Mouse (Mus musculus) left cerebral cortex, adult 2 months (tissue): ENCODE data around the gene Dhrs11. TPM values are rescaled to one million over a fixed set of nuclear protein-coding genes. Genes with fewer than 3 reads are reported as not detected.
A peak's percentile ranks its signal among the peaks of the same experiment; 100 is the strongest.
"Not testable (repeated sequence)": the region's sequence is repeated elsewhere in the genome, so short reads cannot be mapped to it uniquely, and the experiment has no call there.

Experiments used
- DNase-seq, 2 experiments: peaks; one replicate each; pipeline ENCODE4 v3.0.0; 2021 to 2022; ENCODE audit warnings: low spot score in 2 of 2, mixed read lengths in 1 of 2; ENCODE audit errors: extremely low spot score in 1 of 2
- H3K27ac ChIP-seq: fragments of 200-600 bp; 2 replicates; pipeline ENCODE4 v1.8.1; 2022
- H3K4me3 ChIP-seq: fragments of 200-600 bp; 2 replicates; pipeline ENCODE4 v1.8.1; 2022
- CTCF ChIP-seq: fragments of 200-600 bp; IDR thresholded peaks from 2 replicates; pipeline ENCODE4 v1.8.1; 2022; ENCODE audit warnings: antibody characterized with exemption, mild to moderate bottlenecking, moderate library complexity
- intact Hi-C: fragments of 180-260 bp; cut with DNase I; formaldehyde crosslinking; loops from one replicate; pipeline ENCODE4 v1.15.1; 2025
- total RNA-seq, 2 experiments: library from RNA; stranded (reverse); gene quantifications; 2 replicates each; pipeline ENCODE4 v1.2.3; 2021

Gene Dhrs11
- total RNA-seq, 2 experiments from 2014 or later, result 7.2 to 7.8 TPM

- no peak overlapping the region for H3K27ac ChIP-seq
- no peak for TF ChIP-seq CTCF
- no peak for DNase-seq
- intact Hi-C loops, result loop anchor here (2.0 kb wide), 1 partner anchor 22 kb away; no protein-coding TSS in a partner anchor
- no peak overlapping the region for H3K4me3 ChIP-seq
Measured at GRCm38 (mm10) chr11:84855285-84855684, 26.5 kb upstream of the Dhrs11 start.

DNA sequence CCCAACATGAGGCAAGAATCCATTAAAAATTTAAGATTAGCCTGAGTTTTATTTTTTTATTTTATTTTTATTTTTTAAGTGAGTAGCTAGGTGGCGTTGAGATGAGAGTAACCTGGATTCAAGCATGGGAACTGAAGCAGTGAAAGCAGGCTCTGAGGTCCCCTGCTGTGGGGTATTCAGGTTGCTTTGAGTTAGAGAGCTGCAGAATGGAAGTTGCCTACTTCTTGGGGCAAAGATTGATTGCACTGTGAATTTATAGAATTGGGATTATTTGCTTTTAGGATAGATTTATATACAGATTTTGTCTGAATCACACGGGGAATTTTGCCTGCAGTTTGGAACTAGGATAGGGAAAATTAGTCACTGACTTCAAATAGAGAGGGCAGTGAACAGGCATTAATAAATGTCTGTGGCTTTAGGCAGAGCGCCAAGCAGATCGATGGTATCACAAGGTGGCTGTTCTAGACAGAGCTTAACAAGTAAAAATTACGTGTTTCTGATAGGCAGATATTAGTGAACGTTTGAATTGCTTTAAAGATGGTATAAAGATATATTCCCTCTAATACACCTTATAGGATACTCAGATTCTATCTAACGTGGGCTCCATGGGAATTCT, 18.8 kb upstream of the Dhrs11 start:
- H3K27ac ChIP-seq, result no peak overlapping the region
- intact Hi-C loops, result no loop called here
- no peak for TF ChIP-seq CTCF
- H3K4me3 ChIP-seq, result no peak overlapping the region
- DNase-seq, result no peak

DNA sequence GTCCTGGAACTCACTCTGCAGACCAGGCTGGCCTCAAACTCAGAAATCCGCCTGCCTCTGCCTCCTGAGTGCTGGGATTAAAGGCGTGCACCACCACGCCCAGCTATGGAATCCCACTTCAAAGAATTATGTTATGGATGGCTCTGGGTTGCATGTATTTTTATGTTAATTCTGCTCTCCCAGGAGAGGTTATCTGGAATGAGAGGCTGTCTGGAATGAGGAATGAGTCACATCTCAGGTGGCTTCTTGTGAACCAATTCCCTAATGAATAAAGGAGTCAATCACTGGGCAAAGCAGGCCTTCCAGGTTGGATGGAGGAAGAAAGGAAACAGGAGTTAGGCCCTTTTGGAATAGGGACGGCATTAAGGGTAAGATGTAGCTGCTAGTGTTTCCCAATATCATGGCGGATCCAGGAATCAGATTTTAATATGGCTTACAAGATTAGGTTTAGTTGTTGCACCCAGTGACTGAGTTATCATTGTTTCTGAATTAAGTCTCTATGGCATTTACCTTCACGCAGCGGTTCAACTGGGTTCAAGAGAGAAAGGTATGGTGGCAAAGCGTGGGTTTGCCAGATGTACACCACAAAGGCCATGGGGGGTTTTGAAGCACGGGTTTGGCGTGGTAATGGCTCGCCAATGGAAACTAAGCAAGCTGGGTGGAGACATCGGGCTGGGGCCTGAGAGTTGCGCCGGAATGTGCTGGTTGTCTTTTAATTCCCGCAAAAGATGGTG, 18.1 kb upstream of the Dhrs11 start:
- intact Hi-C loops, result no loop called here
- DNase-seq, result no peak
- H3K27ac ChIP-seq, result no peak overlapping the region
- no peak overlapping the region for H3K4me3 ChIP-seq
- TF ChIP-seq CTCF, result no peak

- DNase-seq, result no peak
- intact Hi-C loops, result no loop called here
- peak; percentile 22 for TF ChIP-seq CTCF
Measured at GRCm38 (mm10) chr11:84839330-84839729, 10.5 kb upstream of the Dhrs11 start.

DNA sequence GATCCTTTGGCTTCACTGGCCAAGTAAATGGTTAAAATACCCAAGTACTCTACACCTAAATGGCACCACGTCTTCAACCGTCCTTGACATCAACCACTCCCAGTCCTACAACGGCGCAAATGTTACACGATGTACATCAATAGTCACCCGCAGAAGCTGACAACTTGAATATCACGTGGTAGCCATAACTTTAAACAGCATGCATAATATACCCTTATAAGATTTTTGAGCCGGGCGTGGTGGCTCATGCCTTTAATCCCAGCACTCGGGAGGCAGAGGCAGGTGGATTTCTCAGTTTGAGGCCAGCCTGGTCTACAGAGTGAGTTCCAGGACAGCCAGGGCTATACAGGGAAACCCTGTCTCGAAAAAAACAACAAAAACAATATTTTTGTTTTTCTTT, 701 bp upstream of the Dhrs11 start:
- Histone ChIP-seq H3K4me3 (peak overlapping the region; percentile 66), H3K27ac (peak overlapping the region; percentile 89)
- DNase-seq, intact Hi-C loops: not testable (repeated sequence)

More at GRCm38 (mm10) chr11:84839330-84839729, 10.5 kb upstream of the Dhrs11 start:
- no peak overlapping the region for H3K27ac ChIP-seq
- H3K4me3 ChIP-seq, result no peak overlapping the region

- no peak for TF ChIP-seq CTCF
- peak overlapping the region; percentile 89; the same call in 1 of the 2 replicates for H3K27ac ChIP-seq
- H3K4me3 ChIP-seq, result peak overlapping the region; percentile 66
- intact Hi-C loops, result no loop called here
- DNase-seq, result no peak
Measured at GRCm38 (mm10) chr11:84827901-84828503, 792 bp downstream of the Dhrs11 start.

- no peak overlapping the region for H3K4me3 ChIP-seq
- DNase-seq, result no peak
- intact Hi-C loops, result no loop called here
- no peak for TF ChIP-seq CTCF
- H3K27ac ChIP-seq, result no peak overlapping the region
Measured at GRCm38 (mm10) chr11:84827492-84827891, 1.3 kb downstream of the Dhrs11 start.

DNA sequence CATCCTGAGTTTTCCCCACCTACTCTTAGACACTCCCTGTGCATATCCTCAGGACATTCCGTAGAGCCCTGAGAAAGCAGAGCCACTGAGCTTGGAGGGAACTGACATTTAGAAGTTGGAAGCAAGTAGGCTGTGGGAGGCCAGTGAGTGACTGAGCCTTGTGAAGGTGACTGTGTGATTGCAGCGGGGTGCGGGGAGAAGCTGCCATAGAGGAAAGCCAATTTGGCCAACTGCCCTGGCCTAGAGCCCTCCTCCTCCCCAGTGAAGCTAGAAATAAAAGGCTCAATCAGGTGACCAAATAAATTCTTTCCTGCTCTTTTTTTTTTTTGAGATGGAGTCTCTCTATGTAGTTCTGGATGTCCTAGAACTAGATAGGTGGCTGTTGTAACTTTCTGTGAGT, 2.6 kb downstream of the Dhrs11 start:
- no peak overlapping the region for H3K4me3 ChIP-seq
- intact Hi-C loops, result no loop called here
- peak overlapping the region; percentile 30; the same call in 1 of the 2 replicates for H3K27ac ChIP-seq
- TF ChIP-seq CTCF, result no peak
- peak; percentile 55 to 58 for DNase-seq

DNA sequence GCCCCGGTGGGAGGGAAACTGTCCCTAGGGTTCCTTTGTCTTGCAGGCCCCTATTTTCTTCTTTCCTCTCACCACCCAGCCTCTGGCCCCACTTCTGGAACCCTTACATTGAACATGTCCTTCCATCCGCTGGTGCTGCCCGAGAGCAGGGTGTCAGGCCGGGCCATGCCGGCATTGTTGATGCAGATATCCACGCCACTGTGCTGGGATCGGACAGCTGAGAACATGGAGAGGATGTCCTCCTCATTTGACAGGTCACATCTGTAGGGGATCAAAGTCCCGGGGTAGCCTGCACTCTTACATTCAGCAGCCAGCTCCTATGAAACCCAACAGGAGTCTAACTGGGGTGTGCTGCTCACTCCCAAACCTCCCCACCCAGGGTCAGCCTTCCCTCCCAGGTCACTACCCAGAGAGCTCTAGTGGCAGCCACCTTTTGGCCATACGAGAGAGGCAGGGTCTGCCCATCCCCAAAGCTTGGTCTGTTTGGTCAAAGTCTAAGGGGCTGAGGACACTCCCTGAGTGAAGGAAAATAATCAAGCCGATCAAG, 3.5 kb downstream of the Dhrs11 start:
- H3K27ac ChIP-seq, result no peak overlapping the region
- no peak for TF ChIP-seq CTCF

DNA sequence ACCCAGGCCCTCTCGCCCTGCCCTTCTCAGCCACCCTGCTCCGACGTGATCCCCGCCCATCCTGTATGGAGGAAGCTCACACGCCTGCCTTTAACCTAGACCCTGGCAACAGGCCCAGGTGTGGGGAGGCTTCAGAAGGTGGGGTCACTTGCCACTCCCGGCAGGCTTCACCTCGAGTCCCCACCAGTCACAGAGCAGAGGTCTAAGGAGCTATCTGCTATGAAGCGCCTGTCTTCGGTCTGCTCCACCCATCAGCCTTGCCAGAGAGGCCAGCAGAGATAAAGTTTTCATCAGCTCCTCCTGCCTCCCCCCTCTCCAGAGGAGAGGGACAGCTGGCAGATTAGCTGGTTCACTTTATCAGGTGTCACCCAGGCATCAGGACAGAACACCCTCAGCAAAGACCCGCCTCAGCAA, 5.3 kb downstream of the Dhrs11 start:
- TF ChIP-seq CTCF, result no peak
- no peak for DNase-seq
- no peak overlapping the region for H3K4me3 ChIP-seq
- intact Hi-C loops, result no loop called here
- no peak overlapping the region for H3K27ac ChIP-seq

More for the DNA sequence above, 3.5 kb downstream of the Dhrs11 start:
- no peak overlapping the region for H3K4me3 ChIP-seq
- intact Hi-C loops, result no loop called here
- no peak for DNase-seq

DNA sequence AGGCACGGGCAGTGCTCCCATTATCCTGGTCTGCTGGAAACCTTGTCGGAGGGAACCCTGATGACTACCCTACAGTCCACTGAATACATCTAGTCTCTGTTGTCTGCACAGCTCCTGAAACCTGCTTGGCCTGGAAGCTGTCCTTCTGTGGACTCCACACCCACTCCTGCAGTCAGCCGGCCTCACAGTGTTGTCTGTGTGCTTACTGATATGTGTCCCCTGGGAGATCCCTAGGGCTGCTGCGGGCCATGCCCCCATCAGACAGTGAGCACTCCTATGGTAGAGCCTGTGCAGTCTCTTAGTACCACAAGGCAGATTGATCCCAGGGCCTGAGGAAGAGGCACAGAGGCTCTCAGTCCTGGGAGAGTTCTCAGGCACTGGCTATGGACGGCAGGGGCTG, 6.3 kb downstream of the Dhrs11 start:
- H3K27ac ChIP-seq, result no peak overlapping the region
- intact Hi-C loops, result no loop called here
- no peak for DNase-seq
- no peak for TF ChIP-seq CTCF
- no peak overlapping the region for H3K4me3 ChIP-seq

GRCm38 (mm10) chr11:84821131-84821770, 7.5 kb downstream of the Dhrs11 start:
- TF ChIP-seq CTCF, result no peak
- Histone ChIP-seq H3K4me3 (no peak overlapping the region), H3K27ac (no peak overlapping the region)
- intact Hi-C loops, result no loop called here
- DNase-seq, result no peak
